24 mouse cellular contexts compared by ENCODE assay signal in genomic region chr2:154813426-154813825, GRCm38 (mm10). TPM values are rescaled to one million over a fixed set of nuclear protein-coding genes. Genes with fewer than 3 reads are reported as not detected.
"Had no signal": no experiment of that assay in that cellular context is flagged by ENCODE, and none has a peak within 500 bp of the region (broad histone marks: within the 10 kb centered on the region; RNA-seq: fewer than 3 reads in every experiment).

No protein-coding gene starts in this region.

- H3K4me2 ChIP-seq: neural tube, embryonic 13.5 days; neural tube, embryonic 15.5 days; stomach, embryonic 15.5 days had no signal

- H3K9me3 ChIP-seq: neural tube, embryonic 13.5 days; neural tube, embryonic 15.5 days; stomach, embryonic 15.5 days had no signal

- H3K27ac ChIP-seq: neural tube, embryonic 13.5 days; neural tube, embryonic 15.5 days; stomach, embryonic 15.5 days; stomach, postnatal 0 days had no signal

- H3K9ac ChIP-seq: neural tube, embryonic 13.5 days; neural tube, embryonic 15.5 days; stomach, embryonic 15.5 days had no signal

- H3K36me3 ChIP-seq: neural tube, embryonic 13.5 days; neural tube, embryonic 15.5 days; stomach, embryonic 15.5 days had no signal

- H3K4me3 ChIP-seq: neural tube, embryonic 13.5 days; neural tube, embryonic 15.5 days; stomach, embryonic 15.5 days had no signal

- H3K27me3 ChIP-seq: neural tube, embryonic 13.5 days; neural tube, embryonic 15.5 days; stomach, embryonic 15.5 days had no signal

- DNase-seq: retina, postnatal 1 day; right cerebral cortex, adult 18-20 months; right cerebral cortex, postnatal 14 days; right cerebral cortex, postnatal 25 days; right cerebral cortex, postnatal 4 days; spleen, adult 18-20 months; thymus, adult 18-20 months; thymus, adult 2 months; thymus, postnatal 14 days; thymus, postnatal 25 days; thymus, postnatal 36 days; thymus, postnatal 4 days had no signal

RNA-seq across cellular contexts. Expression of gene a, which starts 22.2 kb away (rescaled TPM):
- polyA plus RNA-seq: neural tube, embryonic 13.5 days; neural tube, embryonic 14.5 days; spleen, adult 2 months; stomach, embryonic 14.5 days; urinary bladder, adult 2 months had no signal

RNA-seq across cellular contexts. Expression of gene Gm14214, which starts 43.6 kb away (rescaled TPM):
- polyA plus RNA-seq: neural tube, embryonic 13.5 days; neural tube, embryonic 14.5 days; neural tube, embryonic 15.5 days; small intestine, adult 2 months; spleen, adult 2 months; stomach, embryonic 14.5 days; stomach, embryonic 15.5 days; stomach, embryonic 16.5 days; stomach, postnatal 0 days; testis, adult 2 months; thymus, adult 2 months; thymus, postnatal 0 days; urinary bladder, adult 2 months had no signal
